Mouse (Mus musculus): ENCODE results near the gene Htra3. TPM values are rescaled to one million over a fixed set of nuclear protein-coding genes. Genes with fewer than 3 reads are reported as not detected.

The Htra3 gene
- total and polyA plus RNA-seq, 3 experiments, result not detected

DNA sequence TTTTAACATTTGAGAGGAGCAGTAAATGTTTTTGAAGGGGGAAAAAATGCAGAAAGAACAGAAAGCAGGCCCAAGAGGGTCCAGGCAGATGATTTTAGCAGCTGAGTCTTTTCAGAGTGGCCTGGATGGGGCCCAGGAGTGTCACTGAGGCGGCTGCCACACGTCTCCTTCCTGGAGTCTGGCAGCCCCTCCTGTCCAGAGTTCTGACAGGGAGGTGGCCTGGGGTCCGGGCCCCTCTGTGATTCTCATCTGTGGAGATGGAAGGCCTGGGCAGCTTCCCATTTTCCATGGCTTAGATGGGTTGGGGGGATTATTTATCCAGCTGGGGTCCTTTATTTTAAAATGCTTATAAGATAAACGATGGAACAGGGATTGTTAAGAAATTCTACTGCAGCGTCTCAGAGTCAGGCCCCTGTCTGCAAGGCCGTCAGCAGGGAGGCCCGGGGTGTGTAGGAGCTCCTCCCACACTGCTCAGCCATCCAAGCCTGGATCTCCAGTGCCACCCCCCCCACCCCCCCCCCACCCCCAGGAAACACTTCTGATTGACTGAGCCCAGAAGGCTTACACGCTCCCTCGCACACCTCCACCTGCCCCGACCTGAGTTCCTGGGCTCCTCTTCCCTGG is 37.5 kb downstream of the Htra3 start:
- Histone ChIP-seq H3K9ac (ENCODE audit: control insufficient read depth, low read depth, low read length, poor library complexity, severe bottlenecking) (no peak overlapping the region), H3K9me3 (replicated peaks; ENCODE audit: insufficient read depth, low read length) (no peaks in the 10 kb centered on the region; the same call in 1 of the 2 replicates), H3K27ac (ENCODE audit: control insufficient read depth, low read depth, low read length) (no peak overlapping the region), H3K79me2 (ENCODE audit: control insufficient read depth, insufficient read depth, low read length, poor library complexity) (no peaks in the 10 kb centered on the region), H3K4me1 (ENCODE audit: control insufficient read depth in 1 of 2, insufficient read depth in 2 of 2, low read length in 2 of 2) (no peaks in the 10 kb centered on the region), H3K36me3 (ENCODE audit: control insufficient read depth in 1 of 2, insufficient read depth in 2 of 2, low read length in 2 of 2) (no peaks in the 10 kb centered on the region), H3K27me3 (ENCODE audit: control insufficient read depth in 1 of 2, insufficient read depth in 2 of 2, low read length in 2 of 2) (no peaks in the 10 kb centered on the region), H3K4me3 (ENCODE audit: control insufficient read depth in 1 of 2, insufficient read depth in 1 of 2, low read depth in 2 of 2, low read length in 2 of 2) (no peak overlapping the region)
- DNase-seq (ENCODE audit: low read depth, low spot score), result no peak
- TF ChIP-seq USF1 (IDR thresholded peaks at IDR 0.05; ENCODE audit: low read depth, low read length), result no peak
- TF ChIP-seq UBTF (IDR thresholded peaks at IDR 0.05; ENCODE audit: borderline replicate concordance, insufficient read depth, low read depth, low read length), result no peak
- TF ChIP-seq ZC3H11A (IDR thresholded peaks at IDR 0.05; ENCODE audit: low read depth, low read length), result no peak

DNA sequence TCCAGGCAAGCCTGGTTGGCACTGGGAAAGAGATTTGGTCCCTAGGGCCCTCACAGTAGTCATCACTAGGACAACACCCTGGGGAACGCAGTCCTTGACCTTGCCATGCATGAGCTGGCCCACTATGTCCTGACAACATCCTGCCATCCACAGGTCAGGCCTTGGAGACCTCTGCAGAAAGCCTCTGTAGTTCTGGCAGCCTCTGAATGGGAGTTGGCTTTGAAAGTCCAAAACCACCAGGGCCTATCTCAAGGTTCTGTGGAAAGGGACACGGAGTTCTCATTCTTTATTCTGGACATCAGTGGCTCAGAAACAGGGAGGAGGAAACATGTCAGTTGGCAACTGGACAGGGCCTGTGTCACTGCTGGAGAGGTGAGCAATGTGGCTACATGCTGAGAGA is 43.6 kb downstream of the Htra3 start:
- no peaks in the 10 kb centered on the region for H3K36me3 ChIP-seq (ENCODE audit: control insufficient read depth in 1 of 2, insufficient read depth in 2 of 2, low read length in 2 of 2)
- no peaks in the 10 kb centered on the region for H3K27me3 ChIP-seq (ENCODE audit: control insufficient read depth in 1 of 2, insufficient read depth in 2 of 2, low read length in 2 of 2)
- no peak overlapping the region for H3K9ac ChIP-seq (ENCODE audit: control insufficient read depth, low read depth, low read length, poor library complexity, severe bottlenecking)
- no peaks in the 10 kb centered on the region for H3K79me2 ChIP-seq (ENCODE audit: control insufficient read depth, insufficient read depth, low read length, poor library complexity)
- H3K4me3 ChIP-seq (ENCODE audit: control insufficient read depth in 1 of 2, insufficient read depth in 1 of 2, low read depth in 2 of 2, low read length in 2 of 2), result no peak overlapping the region
- no peak for DNase-seq (ENCODE audit: low read depth, low spot score)
- H3K9me3 ChIP-seq (replicated peaks; ENCODE audit: insufficient read depth, low read length), result no peaks in the 10 kb centered on the region
- H3K4me1 ChIP-seq (ENCODE audit: control insufficient read depth in 1 of 2, insufficient read depth in 2 of 2, low read length in 2 of 2), result no peaks in the 10 kb centered on the region
- no peak overlapping the region for H3K27ac ChIP-seq (ENCODE audit: control insufficient read depth, low read depth, low read length)
- TF ChIP-seq POLR2AphosphoS5 (IDR thresholded peaks at IDR 0.05; ENCODE audit: borderline replicate concordance, low read depth, low read length) (no peak), E2F4 (IDR thresholded peaks at IDR 0.05; ENCODE audit: borderline replicate concordance, low read depth, low read length) (no peak), CTCF (IDR thresholded peaks at IDR 0.05 in 2 of 3, conservative IDR thresholded peaks at IDR 0.05 in 1 of 3; ENCODE audit: control insufficient read depth in 1 of 3, insufficient read depth in 1 of 3, low read depth in 2 of 3, low read length in 3 of 3, poor library complexity in 1 of 3, severe bottlenecking in 1 of 3) (no peak), USF1 (IDR thresholded peaks at IDR 0.05; ENCODE audit: low read depth, low read length) (no peak), GATA1 (IDR thresholded peaks at IDR 0.05; ENCODE audit: low read depth, low read length) (no peak), MYC (IDR thresholded peaks at IDR 0.05; ENCODE audit: low read depth, low read length) (no peak), ZC3H11A (IDR thresholded peaks at IDR 0.05; ENCODE audit: low read depth, low read length) (no peak), JUND (IDR thresholded peaks at IDR 0.05; ENCODE audit: low read depth, low read length) (no peak), MEF2A (IDR thresholded peaks at IDR 0.05; ENCODE audit: extremely low read depth, insufficient replicate concordance, low read depth, low read length, poor library complexity, severe bottlenecking) (no peak), MAX (IDR thresholded peaks at IDR 0.05; ENCODE audit: low read length) (no peak), TBP (IDR thresholded peaks at IDR 0.05; ENCODE audit: low read depth, low read length) (no peak), MAZ (IDR thresholded peaks at IDR 0.05; ENCODE audit: low read depth, low read length) (no peak), ZKSCAN1 (IDR thresholded peaks at IDR 0.05; ENCODE audit: low read depth, low read length) (no peak), MXI1 (IDR thresholded peaks at IDR 0.05; ENCODE audit: low read depth, low read length) (no peak), GABPA (IDR thresholded peaks at IDR 0.05; ENCODE audit: low read depth, low read length) (no peak), BHLHE40 (IDR thresholded peaks at IDR 0.05; ENCODE audit: borderline replicate concordance, low read depth, low read length) (no peak), CHD1 (IDR thresholded peaks at IDR 0.05; ENCODE audit: low read depth, low read length) (no peak), ZMIZ1 (IDR thresholded peaks at IDR 0.05; ENCODE audit: low read depth, low read length) (no peak), TAL1 (IDR thresholded peaks at IDR 0.05; ENCODE audit: low read length) (no peak), ZNF384 (IDR thresholded peaks at IDR 0.05; ENCODE audit: low read depth, low read length) (no peak)

Data from MEL (cell line).